Mouse (Mus musculus): Measurements from ENCODE around the gene Tgoln1. TPM values are rescaled to one million over a fixed set of nuclear protein-coding genes. Genes with fewer than 3 reads are reported as not detected.

The Tgoln1 gene
- polyA plus RNA-seq, 1 experiment: 0.11 TPM

GRCm38 (mm10) chr6:72634311-72634710, 17.5 kb upstream of the Tgoln1 start:
- TF ChIP-seq TAL1 (IDR thresholded peaks at IDR 0.05; ENCODE audit: low read length) (no peak), GATA1 (IDR thresholded peaks at IDR 0.05; ENCODE audit: low read length) (no peak)
- no peaks in the 10 kb centered on the region; the same call in 1 of the 2 replicates for H3K36me3 ChIP-seq (ENCODE audit: control insufficient read depth)
- H3K4me3 ChIP-seq (replicated peaks): no peak overlapping the region
- H3K9me3 ChIP-seq (ENCODE audit: control insufficient read depth, low read length): no peaks in the 10 kb centered on the region
- peaks cover 3% of the 10 kb centered on the region; the same call in 1 of the 2 replicates for H3K4me1 ChIP-seq (ENCODE audit: control insufficient read depth)
- no peaks in the 10 kb centered on the region for H3K27me3 ChIP-seq (ENCODE audit: control insufficient read depth)

DNA sequence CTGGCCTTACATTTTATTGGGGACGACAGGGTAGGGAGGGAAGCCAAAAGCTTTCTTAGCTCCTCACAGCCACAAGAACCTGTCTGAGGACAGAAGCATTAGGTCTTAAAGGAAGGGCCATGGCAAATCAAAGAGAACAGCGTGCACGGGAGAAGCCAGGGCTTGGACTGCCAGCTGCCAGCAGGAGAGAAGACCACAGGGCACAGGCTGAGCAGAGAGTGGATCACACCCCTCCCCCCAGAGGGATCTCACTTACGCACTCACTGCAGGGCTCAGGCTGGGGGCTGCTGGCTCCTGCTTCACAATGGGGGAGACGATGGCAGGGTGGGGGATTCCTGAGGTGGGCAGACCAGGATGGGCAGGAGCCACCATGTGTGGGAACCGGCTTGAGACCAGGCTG, 14.9 kb upstream of the Tgoln1 start:
- H3K27me3 ChIP-seq (ENCODE audit: control insufficient read depth): no peaks in the 10 kb centered on the region
- peaks cover 1% of the 10 kb centered on the region; the same call in 1 of the 2 replicates for H3K36me3 ChIP-seq (ENCODE audit: control insufficient read depth)
- TF ChIP-seq GATA1 (IDR thresholded peaks at IDR 0.05; ENCODE audit: low read length) (no peak), TAL1 (IDR thresholded peaks at IDR 0.05; ENCODE audit: low read length) (no peak)
- H3K9me3 ChIP-seq (ENCODE audit: control insufficient read depth, low read length): no peaks in the 10 kb centered on the region
- no peak overlapping the region for H3K4me3 ChIP-seq (replicated peaks)
- H3K4me1 ChIP-seq (ENCODE audit: control insufficient read depth): peaks cover 5% of the 10 kb centered on the region; the same call in 1 of the 2 replicates

DNA sequence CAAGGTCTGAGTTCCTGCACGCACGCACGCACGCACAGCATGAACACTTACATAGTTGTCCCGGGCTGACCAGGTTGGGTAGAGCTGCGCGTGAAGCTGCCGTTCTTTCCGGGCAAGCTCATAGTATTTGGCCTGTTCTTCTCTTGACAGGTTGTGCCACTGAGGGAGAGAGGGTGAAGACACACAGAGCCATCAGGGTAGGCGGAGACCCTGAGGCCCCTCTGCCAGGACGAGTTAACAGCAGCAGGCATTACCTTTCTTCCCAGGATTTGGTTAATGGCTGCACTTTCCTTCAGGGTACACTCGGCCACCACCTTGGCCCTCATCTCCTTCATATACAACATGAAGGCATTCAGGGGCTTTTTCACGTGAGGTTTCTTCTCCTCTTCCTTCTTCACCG, 14.2 kb upstream of the Tgoln1 start:
- H3K4me3 ChIP-seq (replicated peaks): no peak overlapping the region

GRCm38 (mm10) chr6:72630370-72630769, 13.6 kb upstream of the Tgoln1 start:
- TF ChIP-seq GATA1 (IDR thresholded peaks at IDR 0.05; ENCODE audit: low read length): no peak
- no peak for TF ChIP-seq TAL1 (IDR thresholded peaks at IDR 0.05; ENCODE audit: low read length)
- H3K9me3 ChIP-seq (ENCODE audit: control insufficient read depth, low read length): no peaks in the 10 kb centered on the region
- peaks cover 4% of the 10 kb centered on the region; the same call in 1 of the 2 replicates for H3K36me3 ChIP-seq (ENCODE audit: control insufficient read depth)
- no peak overlapping the region for H3K4me3 ChIP-seq (replicated peaks)
- peaks cover 4% of the 10 kb centered on the region; the same call in 1 of the 2 replicates for H3K4me1 ChIP-seq (ENCODE audit: control insufficient read depth)
- H3K27me3 ChIP-seq (ENCODE audit: control insufficient read depth): no peaks in the 10 kb centered on the region

More for the DNA sequence above, 14.2 kb upstream of the Tgoln1 start:
- Histone ChIP-seq H3K9me3 (ENCODE audit: control insufficient read depth, low read length) (no peaks in the 10 kb centered on the region), H3K36me3 (ENCODE audit: control insufficient read depth) (peaks cover 4% of the 10 kb centered on the region; the same call in 1 of the 2 replicates), H3K4me1 (ENCODE audit: control insufficient read depth) (peaks cover 4% of the 10 kb centered on the region; the same call in 1 of the 2 replicates), H3K27me3 (ENCODE audit: control insufficient read depth) (no peaks in the 10 kb centered on the region)
- TF ChIP-seq GATA1 (IDR thresholded peaks at IDR 0.05; ENCODE audit: low read length) (no peak), TAL1 (IDR thresholded peaks at IDR 0.05; ENCODE audit: low read length) (no peak)

DNA sequence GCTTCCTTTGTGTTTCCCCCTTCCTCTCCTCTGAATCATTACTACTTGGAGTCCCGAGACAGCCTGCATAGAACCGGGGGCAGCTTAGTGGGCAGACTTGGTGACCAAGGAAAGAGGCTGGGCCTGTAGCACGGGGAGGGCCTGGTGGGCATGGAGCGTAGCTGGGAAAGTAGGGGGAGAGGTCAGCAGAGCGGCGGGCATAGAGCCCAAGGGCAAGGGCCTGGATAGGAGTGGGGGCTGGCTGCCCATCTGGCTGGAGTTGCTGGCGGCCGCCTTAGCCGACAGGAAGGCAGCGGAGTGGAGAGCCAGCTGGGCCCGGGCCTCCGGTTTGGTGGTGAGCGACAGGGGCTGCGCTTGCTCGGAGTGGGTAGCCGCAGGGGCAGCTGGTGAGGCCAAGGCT, 10.5 kb upstream of the Tgoln1 start:
- TF ChIP-seq TAL1 (IDR thresholded peaks at IDR 0.05; ENCODE audit: low read length) (no peak), GATA1 (IDR thresholded peaks at IDR 0.05; ENCODE audit: low read length) (no peak)
- H3K9me3 ChIP-seq (ENCODE audit: control insufficient read depth, low read length): no peaks in the 10 kb centered on the region

GRCm38 (mm10) chr6:72626391-72626790, 9.6 kb upstream of the Tgoln1 start:
- H3K36me3 ChIP-seq (ENCODE audit: control insufficient read depth): peaks cover 4% of the 10 kb centered on the region; the same call in 1 of the 2 replicates
- H3K27me3 ChIP-seq (ENCODE audit: control insufficient read depth): no peaks in the 10 kb centered on the region
- no peaks in the 10 kb centered on the region for H3K9me3 ChIP-seq (ENCODE audit: control insufficient read depth, low read length)
- TF ChIP-seq TAL1 (IDR thresholded peaks at IDR 0.05; ENCODE audit: low read length) (no peak), GATA1 (IDR thresholded peaks at IDR 0.05; ENCODE audit: low read length) (no peak)
- no peak overlapping the region for H3K4me3 ChIP-seq (replicated peaks)
- H3K4me1 ChIP-seq (ENCODE audit: control insufficient read depth): peaks cover 2% of the 10 kb centered on the region

More for the DNA sequence above, 10.5 kb upstream of the Tgoln1 start:
- H3K27me3 ChIP-seq (ENCODE audit: control insufficient read depth): no peaks in the 10 kb centered on the region
- no peak overlapping the region for H3K4me3 ChIP-seq (replicated peaks)
- peaks cover 4% of the 10 kb centered on the region; the same call in 1 of the 2 replicates for H3K36me3 ChIP-seq (ENCODE audit: control insufficient read depth)
- peaks cover 2% of the 10 kb centered on the region for H3K4me1 ChIP-seq (ENCODE audit: control insufficient read depth)

DNA sequence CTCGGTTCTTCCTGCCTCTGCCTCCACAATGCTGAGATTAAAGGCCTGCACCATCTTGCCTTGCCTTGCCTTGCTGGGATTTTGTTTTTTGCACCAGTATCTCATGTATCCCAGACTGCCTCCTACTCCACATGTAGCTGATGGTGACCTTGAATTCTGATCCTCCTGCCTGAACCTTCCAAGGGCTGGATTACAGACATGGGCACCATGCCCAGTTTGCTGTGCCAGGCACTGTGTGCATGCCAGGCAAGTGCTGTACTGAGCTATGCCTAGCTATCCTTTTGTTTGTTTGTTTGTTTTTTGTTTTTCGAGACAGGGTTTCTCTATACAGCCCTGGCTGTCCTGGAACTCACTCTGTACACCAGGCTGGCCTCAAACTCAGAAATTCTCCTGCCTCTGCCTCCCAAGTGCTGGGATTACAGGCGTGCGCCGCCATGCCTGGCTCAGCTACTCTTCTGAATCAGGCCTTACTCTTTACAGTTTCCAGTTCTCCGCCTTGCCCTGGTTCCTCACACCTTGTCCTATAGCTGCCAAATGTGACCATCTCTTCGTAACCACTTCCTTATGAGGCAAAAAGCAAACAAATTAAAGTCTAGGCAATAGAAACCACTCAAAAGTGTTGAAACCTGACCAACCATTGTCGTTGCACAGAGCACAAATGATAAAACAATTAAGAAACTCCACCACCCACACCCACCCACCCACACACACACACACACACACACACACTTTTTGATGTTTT, 7.0 kb upstream of the Tgoln1 start:
- H3K4me1 ChIP-seq (ENCODE audit: control insufficient read depth): peaks cover 6% of the 10 kb centered on the region
- no peaks in the 10 kb centered on the region for H3K9me3 ChIP-seq (ENCODE audit: control insufficient read depth, low read length)
- H3K27me3 ChIP-seq (ENCODE audit: control insufficient read depth): 0 out of 2 replicates have a peak, but pooled peaks cover 2% of the 10 kb centered on the region
- TF ChIP-seq TAL1 (IDR thresholded peaks at IDR 0.05; ENCODE audit: low read length) (no peak), GATA1 (IDR thresholded peaks at IDR 0.05; ENCODE audit: low read length) (no peak)
- H3K4me3 ChIP-seq (replicated peaks): no peak overlapping the region
- H3K36me3 ChIP-seq (ENCODE audit: control insufficient read depth): peaks cover 4% of the 10 kb centered on the region; the same call in 1 of the 2 replicates

- TF ChIP-seq TAL1 (IDR thresholded peaks at IDR 0.05; ENCODE audit: low read length) (no peak), GATA1 (IDR thresholded peaks at IDR 0.05; ENCODE audit: low read length) (no peak)
- Histone ChIP-seq H3K27me3 (ENCODE audit: control insufficient read depth) (0 out of 2 replicates have a peak, but pooled peaks cover 2% of the 10 kb centered on the region), H3K4me1 (ENCODE audit: control insufficient read depth) (peaks cover 4% of the 10 kb centered on the region), H3K36me3 (ENCODE audit: control insufficient read depth) (peaks cover 4% of the 10 kb centered on the region; the same call in 1 of the 2 replicates), H3K9me3 (ENCODE audit: control insufficient read depth, low read length) (no peaks in the 10 kb centered on the region), H3K4me3 (replicated peaks) (no peak overlapping the region)
Observed at GRCm38 (mm10) chr6:72622917-72623316, 6.1 kb upstream of the Tgoln1 start.

GRCm38 (mm10) chr6:72620920-72621319, 4.1 kb upstream of the Tgoln1 start:
- 0 out of 2 replicates have a peak, but pooled peaks cover 2% of the 10 kb centered on the region for H3K27me3 ChIP-seq (ENCODE audit: control insufficient read depth)
- TF ChIP-seq TAL1 (IDR thresholded peaks at IDR 0.05; ENCODE audit: low read length): no peak
- no peak for TF ChIP-seq GATA1 (IDR thresholded peaks at IDR 0.05; ENCODE audit: low read length)
- H3K9me3 ChIP-seq (ENCODE audit: control insufficient read depth, low read length): no peaks in the 10 kb centered on the region
- peaks cover 12% of the 10 kb centered on the region for H3K4me1 ChIP-seq (ENCODE audit: control insufficient read depth)
- no peaks in the 10 kb centered on the region for H3K36me3 ChIP-seq (ENCODE audit: control insufficient read depth)
- no peak overlapping the region for H3K4me3 ChIP-seq (replicated peaks)
